In genomic region chr2:33316516-33316915, GRCm38 (mm10) we compare ENCODE assay signal across 8 mouse cellular contexts. TPM values are rescaled to one million over a fixed set of nuclear protein-coding genes. Genes with fewer than 3 reads are reported as not detected.
DNase-seq lines count a peak whose midpoint lies in the region; ATAC-seq and TF ChIP-seq lines count a peak whose summit lies in the region.

No protein-coding gene starts in this region.

- peak overlapping the region; percentile 10; the same call in 1 of the 2 replicates for H3K27ac ChIP-seq in forebrain, embryonic 14.5 days (ENCODE audit: low read depth, low read length)
- H3K27ac ChIP-seq in lung, embryonic 14.5 days (ENCODE audit: low read depth) = no peak overlapping the region

- no peaks in the 10 kb centered on the region for H3K9me3 ChIP-seq in forebrain, embryonic 14.5 days (replicated peaks; ENCODE audit: control insufficient read depth, low read length)
- H3K9me3 ChIP-seq in lung, embryonic 14.5 days (ENCODE audit: low read depth, low read length) = no peaks in the 10 kb centered on the region

- peak; percentile 59 for DNase-seq in ES-CJ7 (ENCODE audit: low read depth, low spot score)
- peak; percentile 78 for DNase-seq in cerebellum, adult 11-12 months
- DNase-seq in forebrain, embryonic 14.5 days (ENCODE audit: low spot score) = peak; percentile 77
- peak; percentile 95 to 96 for DNase-seq in heart, postnatal 10 days
- peak; percentile 79 to 84 for DNase-seq in kidney, postnatal 36 days
- DNase-seq in lung, embryonic 14.5 days = peak; percentile 89
- DNase-seq in ovary, postnatal 10 days (ENCODE audit: low spot score) = peak; percentile 63
- DNase-seq in thymus, postnatal 14 days = peak; percentile 29

- H3K9ac ChIP-seq in forebrain, embryonic 14.5 days (ENCODE audit: low read length) = no peak overlapping the region
- H3K9ac ChIP-seq in lung, embryonic 14.5 days = no peak overlapping the region

- peaks cover 8% of the 10 kb centered on the region for H3K4me1 ChIP-seq in forebrain, embryonic 14.5 days (ENCODE audit: control insufficient read depth, insufficient read depth, low read length)
- H3K4me1 ChIP-seq in lung, embryonic 14.5 days (ENCODE audit: insufficient read depth) = no peaks in the 10 kb centered on the region; the same call in 1 of the 2 replicates

- intact Hi-C loops in heart, postnatal 10 days (cut with DNase I) = loop anchor here (2.0 to 5.0 kb wide), 4 partner anchors 32 to 98 kb away; no protein-coding TSS in a partner anchor

- H3K36me3 ChIP-seq in forebrain, embryonic 14.5 days (ENCODE audit: control insufficient read depth, insufficient read depth, low read length) = peaks cover 6% of the 10 kb centered on the region; the same call in 1 of the 2 replicates
- H3K36me3 ChIP-seq in lung, embryonic 14.5 days (ENCODE audit: insufficient read depth) = no peaks in the 10 kb centered on the region

- peak; percentile 89 for ATAC-seq in forebrain, embryonic 14.5 days
- peak; percentile 91 for ATAC-seq in lung, embryonic 14.5 days (ENCODE audit: insufficient read depth)

- no peaks in the 10 kb centered on the region for H3K27me3 ChIP-seq in forebrain, embryonic 14.5 days (replicated peaks; ENCODE audit: control insufficient read depth, insufficient read depth, low read length)
- no peaks in the 10 kb centered on the region for H3K27me3 ChIP-seq in lung, embryonic 14.5 days (ENCODE audit: insufficient read depth, low read length)

- H3K4me2 ChIP-seq in forebrain, embryonic 14.5 days (ENCODE audit: low read length) = no peak overlapping the region
- H3K4me2 ChIP-seq in lung, embryonic 14.5 days = no peak overlapping the region

- H3K4me3 ChIP-seq in forebrain, embryonic 14.5 days (ENCODE audit: low read depth, low read length) = no peak overlapping the region
- no peak overlapping the region for H3K4me3 ChIP-seq in lung, embryonic 14.5 days (ENCODE audit: low read depth, low read length)

- TF ChIP-seq CTCF in lung, embryonic 14.5 days (IDR thresholded peaks at IDR 0.05; ENCODE audit: low read depth) = peak; percentile 95

- 13% methylated on average over 7 of the region's 7 CpGs for WGBS in forebrain, embryonic 14.5 days
- WGBS in lung, embryonic 14.5 days = 28% methylated on average over 7 of the region's 7 CpGs

RNA-seq across cellular contexts. Expression of gene Ralgps1, which starts 54.8 kb away (rescaled TPM):
- 32.6 and 40.2 TPM in 2 replicates for polyA plus RNA-seq in forebrain, embryonic 14.5 days (2014; fragmentation: Nextera tagmentation; extraction: Ambion mirVana)
- total RNA-seq in heart, postnatal 10 days (2021) = 1 to 10 TPM; 6.7 to 9.0 TPM
- 5.0 and 6.1 TPM in 2 replicates for polyA plus RNA-seq in lung, embryonic 14.5 days (2014; fragmentation: Nextera tagmentation; extraction: Ambion mirVana)

Comparison
In these comparisons a context has a peak if more than half of its experiments do, and no peak if none do; other contexts are left out.
1. DNase-seq: peak in every context shown above with its lines; median percentile 96 in heart, postnatal 10 days; 89 in lung, embryonic 14.5 days; 82 in kidney, postnatal 36 days; 78 in cerebellum, adult 11-12 months; 77 in forebrain, embryonic 14.5 days; 63 in ovary, postnatal 10 days; 59 in ES-CJ7; 29 in thymus, postnatal 14 days.